Mouse (Mus musculus) bone marrow macrophage, adult 2 months (primary cell): ENCODE measurements at regions not wholly inside any gene's neighbourhood (a gene's known extent, or its start where the extent isn't known, plus 50 kb on each side); places are given as distances from the start of the nearest gene placed in this dataset.

Experiments used
- H3K27ac ChIP-seq: 2 replicates; pipeline ENCODE4 v1.5.1; 2012; ENCODE audit warnings: low read depth, low read length; ENCODE audit not compliant: insufficient read depth
- H3K4me1 ChIP-seq: 2 replicates; pipeline ENCODE4 v1.6.1; 2012; ENCODE audit warnings: low read length; ENCODE audit not compliant: control insufficient read depth, insufficient read depth
- H3K4me3 ChIP-seq: 2 replicates; pipeline ENCODE4 v1.5.1; 2012; ENCODE audit warnings: mild to moderate bottlenecking, low read length, moderate library complexity; ENCODE audit not compliant: insufficient read depth
- CTCF ChIP-seq: IDR thresholded peaks from 2 replicates; pipeline ENCODE4 v1.5.1; 2012; ENCODE audit warnings: low read depth, mild to moderate bottlenecking, low read length, moderate library complexity
- POLR2A ChIP-seq: IDR thresholded peaks from 2 replicates; pipeline ENCODE4 v1.6.1; 2012; ENCODE audit warnings: mild to moderate bottlenecking, low read depth, low read length, borderline replicate concordance

DNA sequence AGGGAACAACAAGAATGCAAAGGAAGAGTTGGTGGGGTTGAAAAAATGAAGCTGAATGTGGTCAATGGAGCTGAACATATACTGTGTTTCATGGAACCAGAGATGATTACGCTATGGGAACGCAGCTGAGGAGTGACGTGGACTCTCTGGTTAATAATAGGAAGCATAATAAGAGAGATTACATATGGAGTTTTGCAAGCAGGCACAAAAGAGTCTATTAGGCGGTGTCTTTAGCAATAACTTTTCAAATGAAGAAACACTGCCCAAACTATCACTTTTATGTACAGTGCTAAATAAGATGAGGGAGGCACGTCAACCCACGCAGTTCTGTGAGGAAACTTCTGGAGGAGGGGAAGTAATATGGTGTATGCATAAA lies 172.4 kb upstream of the Cited2 start:
- Histone ChIP-seq H3K27ac (peak overlapping the region; percentile 21), H3K4me1 (peaks cover 16% of the 10 kb centered on the region), H3K4me3 (no peak overlapping the region)
- no peak for TF ChIP-seq CTCF
- no peak for TF ChIP-seq POLR2A

DNA sequence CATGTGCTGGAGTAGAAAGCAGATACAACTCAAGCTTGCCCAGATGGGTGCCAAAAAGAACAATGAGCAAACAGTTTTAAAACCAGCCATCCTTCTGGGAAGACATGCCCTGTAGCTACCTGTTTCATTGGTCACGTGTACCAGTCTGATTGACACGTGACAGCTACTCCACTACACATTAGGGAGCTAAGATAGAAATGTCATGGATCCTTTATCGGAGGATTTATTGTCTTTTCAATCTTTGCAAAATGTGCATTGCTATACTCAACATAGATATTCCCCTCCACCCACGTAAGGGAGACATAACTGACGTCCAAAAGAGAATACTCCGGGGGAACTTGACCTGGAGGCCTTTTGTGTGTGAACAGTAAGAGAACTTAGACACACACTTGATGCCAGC lies 171.1 kb upstream of the Cited2 start:
- no peak overlapping the region for H3K27ac ChIP-seq
- H3K4me3 ChIP-seq = no peak overlapping the region
- no peak for TF ChIP-seq POLR2A
- no peak for TF ChIP-seq CTCF
- H3K4me1 ChIP-seq = peaks cover 16% of the 10 kb centered on the region

DNA sequence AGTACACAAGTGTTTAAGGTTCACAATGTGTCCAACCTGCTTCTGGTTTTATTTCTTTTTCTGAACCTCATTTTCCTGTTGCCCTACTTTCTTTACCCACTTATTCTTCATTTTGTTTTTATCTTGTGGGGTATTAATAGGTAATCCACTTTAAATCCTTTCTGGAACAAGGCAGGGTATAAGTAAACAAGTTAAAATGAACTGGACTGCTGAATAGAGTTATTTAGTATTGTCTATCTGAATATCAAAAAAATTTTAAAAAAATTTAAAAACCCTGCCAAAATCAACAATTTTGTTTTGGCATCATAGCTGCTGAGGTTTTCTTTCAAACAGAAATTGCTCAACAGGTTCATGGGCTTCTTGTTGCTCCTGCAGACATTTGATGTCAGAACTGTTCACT lies 170.7 kb upstream of the Cited2 start:
- Histone ChIP-seq H3K27ac (no peak overlapping the region), H3K4me1 (peaks cover 16% of the 10 kb centered on the region), H3K4me3 (no peak overlapping the region)
- TF ChIP-seq CTCF (no peak), POLR2A (no peak)

DNA sequence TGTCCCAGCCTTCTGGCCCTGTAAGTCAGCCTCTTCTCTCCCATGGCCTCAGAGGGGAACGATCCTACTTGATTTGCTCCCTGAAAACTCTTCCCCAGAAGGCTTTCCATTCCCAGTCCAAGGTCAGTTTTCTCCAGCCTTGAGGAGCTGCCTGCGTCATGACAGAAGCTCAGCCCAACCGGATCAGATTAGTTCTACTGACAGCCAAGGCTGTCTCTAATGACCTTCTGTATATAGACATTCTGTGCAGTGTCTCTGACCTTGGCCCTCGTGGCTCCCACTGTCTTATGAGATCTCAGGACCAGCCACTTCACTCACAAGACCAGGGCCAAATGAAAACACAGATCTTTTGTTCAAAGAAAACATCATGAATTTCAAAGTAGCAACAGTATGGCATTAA lies 166.6 kb upstream of the Cited2 start:
- no peak overlapping the region for H3K27ac ChIP-seq
- no peak overlapping the region for H3K4me3 ChIP-seq
- H3K4me1 ChIP-seq = peaks cover 12% of the 10 kb centered on the region
- no peak for TF ChIP-seq CTCF
- no peak for TF ChIP-seq POLR2A

DNA sequence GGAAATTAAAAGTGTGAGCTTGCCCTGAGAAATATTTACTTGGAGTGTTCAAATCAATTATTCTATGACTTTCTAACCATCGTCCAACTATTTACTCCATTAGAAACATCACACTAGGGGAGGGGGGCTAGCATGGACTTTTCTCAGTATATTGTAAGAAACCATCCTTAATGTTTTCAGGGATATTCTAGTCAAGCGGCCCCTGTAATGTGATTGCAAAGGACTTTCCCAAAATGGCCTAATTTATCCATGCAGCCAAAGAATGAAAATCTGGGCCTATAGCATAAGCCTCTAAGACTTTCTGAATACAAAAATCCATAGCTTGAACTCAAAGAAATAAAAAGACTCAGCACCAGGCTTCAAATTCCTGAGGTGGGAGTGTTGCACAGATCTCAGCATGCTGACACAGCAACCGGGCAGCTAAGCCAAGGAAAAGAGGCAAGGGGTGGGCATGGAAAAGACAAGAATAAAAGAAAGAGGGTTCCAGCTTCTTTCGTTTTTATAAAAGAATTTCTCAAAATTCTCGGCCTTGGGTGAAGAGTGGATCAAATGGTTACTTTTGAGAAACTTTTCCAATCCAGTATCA lies 163.6 kb upstream of the Cited2 start:
- Histone ChIP-seq H3K27ac (peak overlapping the region; percentile 35), H3K4me1 (peaks cover 23% of the 10 kb centered on the region), H3K4me3 (no peak overlapping the region)
- TF ChIP-seq POLR2A (no peak), CTCF (no peak)

DNA sequence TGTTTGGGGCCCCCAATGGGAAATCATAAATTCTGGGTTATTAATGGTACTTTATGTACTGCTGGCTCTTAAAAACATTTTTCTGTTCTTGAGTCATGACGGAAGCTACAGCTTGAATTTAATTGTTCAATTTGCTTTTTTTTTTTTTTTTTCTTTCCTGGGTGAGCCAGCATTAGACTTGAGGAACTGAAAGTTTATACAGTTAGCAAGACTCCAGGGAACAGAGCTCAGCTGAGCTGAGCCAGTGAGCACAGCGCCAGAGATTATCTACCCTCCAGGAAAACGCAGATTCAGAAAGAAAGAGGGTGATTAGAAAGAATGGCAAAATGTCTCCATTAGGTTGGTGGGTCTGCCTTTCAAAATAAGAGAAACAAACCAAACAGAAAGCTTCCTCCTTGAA lies 163.0 kb upstream of the Cited2 start:
- Histone ChIP-seq H3K4me1 (peaks cover 25% of the 10 kb centered on the region), H3K4me3 (no peak overlapping the region), H3K27ac (peak overlapping the region; percentile 73)
- TF ChIP-seq CTCF = no peak
- no peak for TF ChIP-seq POLR2A

DNA sequence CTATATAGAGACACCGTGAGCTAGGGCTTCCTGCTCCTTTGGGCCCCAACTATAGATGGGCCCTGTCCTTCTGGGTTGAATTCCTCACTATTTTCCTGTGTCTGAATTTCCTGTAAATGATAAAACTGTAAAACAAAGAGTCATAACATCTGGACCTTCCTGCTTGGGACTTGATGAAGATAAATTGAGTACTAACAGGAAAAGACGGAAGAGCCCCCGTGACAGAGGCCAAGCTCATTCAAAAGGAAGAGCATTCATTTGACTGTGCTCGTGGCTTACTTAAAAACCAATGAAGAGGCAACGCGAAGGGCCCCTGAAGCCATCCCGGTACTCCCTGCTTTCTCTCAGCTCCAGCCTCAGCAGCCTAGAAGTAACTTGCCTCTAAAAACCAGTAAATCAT lies 161.6 kb upstream of the Cited2 start:
- TF ChIP-seq POLR2A (no peak), CTCF (no peak)
- peaks cover 28% of the 10 kb centered on the region for H3K4me1 ChIP-seq

DNA sequence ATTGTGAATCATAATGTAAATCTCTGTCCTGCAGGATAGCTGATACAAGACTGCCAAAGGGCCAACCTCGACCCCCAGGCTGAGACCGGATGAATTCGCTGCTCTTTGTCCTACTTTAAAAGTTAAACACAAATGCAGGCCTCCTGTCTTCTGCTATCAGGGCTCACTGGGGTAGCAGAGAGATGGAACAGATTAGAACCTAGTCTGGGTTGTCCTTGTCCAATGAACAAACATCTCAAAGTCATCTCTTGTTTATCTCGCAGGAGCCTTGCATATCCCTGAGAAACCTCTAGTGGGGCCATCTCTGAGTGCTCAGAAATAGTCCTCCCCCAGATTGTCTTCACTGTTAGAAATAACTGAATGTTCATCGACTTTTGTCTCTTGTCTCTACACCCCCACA lies 161.0 kb upstream of the Cited2 start:
- TF ChIP-seq CTCF = no peak
- TF ChIP-seq POLR2A = no peak
- H3K27ac ChIP-seq = no peak overlapping the region
- peaks cover 28% of the 10 kb centered on the region for H3K4me1 ChIP-seq
- H3K4me3 ChIP-seq = no peak overlapping the region

More for the DNA sequence above, 161.6 kb upstream of the Cited2 start:
- H3K27ac ChIP-seq = no peak overlapping the region
- no peak overlapping the region for H3K4me3 ChIP-seq

DNA sequence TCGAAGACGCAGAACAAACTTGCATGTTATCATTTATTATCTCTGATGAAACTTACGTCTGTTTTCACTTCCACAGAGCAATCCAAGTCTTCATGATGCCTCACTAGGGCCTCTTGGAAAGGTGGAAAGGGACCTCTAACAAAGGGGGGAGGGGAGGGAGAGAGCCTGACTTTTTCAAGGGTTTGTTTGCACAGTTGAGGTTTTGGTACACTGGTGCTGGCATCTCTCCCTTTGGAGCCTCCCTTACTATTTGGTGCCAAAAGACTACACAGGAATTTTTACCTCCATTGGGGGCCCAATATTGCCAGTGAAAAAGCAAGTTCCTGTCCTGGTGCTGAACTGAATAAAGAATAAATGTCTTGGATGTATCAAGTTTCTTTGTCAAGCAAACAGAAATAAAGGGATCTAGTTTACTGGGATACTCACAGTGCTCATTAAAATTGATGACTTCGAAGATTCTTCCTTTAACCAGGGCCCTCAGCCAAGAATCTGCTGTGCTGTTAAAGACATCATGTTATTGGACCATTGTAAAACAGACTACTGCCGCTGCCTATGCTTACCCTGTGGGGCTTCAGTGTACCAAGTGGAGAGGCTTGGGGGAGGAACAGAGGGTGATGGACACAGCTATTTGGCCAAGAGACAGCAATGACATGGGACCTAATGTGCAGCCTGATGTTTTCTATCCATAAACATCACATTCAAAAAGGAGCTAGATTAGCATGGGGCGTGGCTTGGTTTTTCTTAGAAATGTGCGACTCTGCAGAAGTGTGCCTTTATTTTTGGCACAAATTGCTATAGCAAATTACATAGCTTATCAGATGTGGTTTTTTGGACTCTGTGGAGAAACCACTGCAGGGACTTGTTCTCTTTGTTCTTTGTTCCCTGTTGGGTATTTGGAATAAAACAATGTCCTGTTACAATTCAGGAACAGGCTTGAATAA lies 160.3 kb upstream of the Cited2 start:
- no peak overlapping the region for H3K27ac ChIP-seq
- H3K4me3 ChIP-seq = no peak overlapping the region
- TF ChIP-seq CTCF (no peak), POLR2A (no peak)
- peaks cover 28% of the 10 kb centered on the region for H3K4me1 ChIP-seq

DNA sequence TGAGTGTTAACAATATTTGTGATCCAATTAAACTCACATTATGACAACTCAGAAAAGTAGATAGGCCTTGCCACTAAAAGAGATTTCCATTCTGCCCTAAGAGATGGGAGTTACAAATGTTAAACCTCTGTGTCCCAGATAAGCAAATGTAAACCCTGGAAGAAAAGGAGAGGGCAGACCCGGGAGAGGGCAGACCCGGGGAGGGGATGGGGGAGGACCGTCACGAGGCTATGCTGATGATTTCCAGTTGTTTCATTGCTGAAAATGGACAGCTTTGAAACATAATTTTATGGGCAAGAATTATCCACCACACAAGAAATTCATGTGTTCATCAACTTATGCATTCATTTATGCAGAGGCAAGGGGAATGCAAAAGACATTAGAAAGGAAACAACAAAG lies 159.7 kb upstream of the Cited2 start:
- Histone ChIP-seq H3K27ac (no peak overlapping the region), H3K4me3 (no peak overlapping the region), H3K4me1 (peaks cover 28% of the 10 kb centered on the region)
- no peak for TF ChIP-seq CTCF
